Mouse (Mus musculus) megakaryocyte progenitor cell, adult 5-6 weeks (primary cell): ENCODE measurements around the gene Daglb. TPM values are rescaled to one million over a fixed set of nuclear protein-coding genes. Genes with fewer than 3 reads are reported as not detected.

Source experiments
- total RNA-seq, 2 experiments: library from RNA; stranded (forward) in 1 of 2; stranded (reverse) in 1 of 2; fragments of 157-497, 149-512 nt in 1 of 2; fragments of 200-1000 nt in 1 of 2; gene quantifications; 2 replicates each; pipeline versions ENCODE4 v1.2.3 to v1.2.4; 2015 to 2017

Daglb gene
- total RNA-seq, 2 experiments from 2014 or later, result 15.3 to 25.9 TPM

Other genes with a start within 250 kb of the Daglb start
- gene Spdye4a, start 237.7 kb upstream of the Daglb start, total RNA-seq (2015), result not detected in 2 replicates
- not detected in 2 replicates for gene Spdye4a, start 237.7 kb upstream of the Daglb start, total RNA-seq (2017)
- 4.5 and 5.2 TPM in 2 replicates for gene Zfp12, start 229.4 kb upstream of the Daglb start, total RNA-seq (2015)
- 11.1 and 12.0 TPM in 2 replicates for gene Zfp12, start 229.4 kb upstream of the Daglb start, total RNA-seq (2017)
- 0.44 and 0.59 TPM in 2 replicates for gene Zfp316, start 194.6 kb upstream of the Daglb start, total RNA-seq (2015)
- gene Zfp316, start 194.6 kb upstream of the Daglb start, total RNA-seq (2017), result 1.8 and 3.7 TPM in 2 replicates
- gene Zfp853, start 171.0 kb upstream of the Daglb start, total RNA-seq (2015), result not detected in 2 replicates
- gene Zfp853, start 171.0 kb upstream of the Daglb start, total RNA-seq (2017), result not detected in 2 replicates
- gene E130309D02Rik, start 149.2 kb upstream of the Daglb start, total RNA-seq (2015), result 40.4 and 41.5 TPM in 2 replicates
- gene E130309D02Rik, start 149.2 kb upstream of the Daglb start, total RNA-seq (2017), result 23.7 and 23.8 TPM in 2 replicates
- 58.7 and 66.4 TPM in 2 replicates for gene Zdhhc4, start 135.3 kb upstream of the Daglb start, total RNA-seq (2015)
- gene Zdhhc4, start 135.3 kb upstream of the Daglb start, total RNA-seq (2017), result 36.2 and 38.7 TPM in 2 replicates
- gene Grid2ip, start 107.2 kb upstream of the Daglb start, total RNA-seq (2015), result not detected in 2 replicates
- not detected in 2 replicates for gene Grid2ip, start 107.2 kb upstream of the Daglb start, total RNA-seq (2017)
- 98.7 and 103 TPM in 2 replicates for gene Kdelr2, start 60.7 kb upstream of the Daglb start, total RNA-seq (2015)
- gene Kdelr2, start 60.7 kb upstream of the Daglb start, total RNA-seq (2017), result 150 and 171 TPM in 2 replicates
- 654 and 681 TPM in 2 replicates for gene Rac1, start 63.5 kb downstream of the Daglb start, total RNA-seq (2015)
- gene Rac1, start 63.5 kb downstream of the Daglb start, total RNA-seq (2017), result 85.9 and 114 TPM in 2 replicates
- 10.4 and 15.7 TPM in 2 replicates for gene Cyth3, start 157.9 kb downstream of the Daglb start, total RNA-seq (2015)
- 8.8 and 17.4 TPM in 2 replicates for gene Cyth3, start 157.9 kb downstream of the Daglb start, total RNA-seq (2017)